Mouse (Mus musculus) CH12.LX (cell line): ENCODE data around the gene Gm42669. TPM values are rescaled to one million over a fixed set of nuclear protein-coding genes. Genes with fewer than 3 reads are reported as not detected.

ENCODE experiments used
- DNase-seq: peaks from one replicate; pipeline ENCODE4 v3.0.0-alpha.2; 2013; ENCODE audit errors: extremely low read depth
- H3K27ac ChIP-seq: 2 replicates; pipeline ENCODE4 v1.5.1; 2012; ENCODE audit warnings: low read depth, mild to moderate bottlenecking, control low read depth, moderate library complexity; ENCODE audit not compliant: insufficient read depth
- H3K27me3 ChIP-seq: replicated peaks from 2 replicates; pipeline ENCODE3; 2012; ENCODE audit warnings: inconsistent platforms
- H3K36me3 ChIP-seq, 2 experiments: replicated peaks in 1 of 2; 2 replicates each; pipeline versions ENCODE3 to v1.6.1; 2012; ENCODE audit warnings: inconsistent platforms in 1 of 2, low read length in 1 of 2, mild to moderate bottlenecking in 1 of 2, mixed read lengths in 1 of 2, moderate library complexity in 1 of 2; ENCODE audit not compliant: control insufficient read depth in 1 of 2, insufficient read depth in 1 of 2
- H3K4me1 ChIP-seq, 2 experiments: 2 replicates each; pipeline ENCODE4 v1.6.1; 2012; ENCODE audit warnings: inconsistent platforms in 1 of 2, moderate library complexity in 1 of 2; ENCODE audit not compliant: insufficient read depth in 2 of 2, control insufficient read depth in 1 of 2
- H3K4me2 ChIP-seq: 2 replicates; pipeline ENCODE4 v1.6.1; 2012; ENCODE audit warnings: low read depth, mild to moderate bottlenecking, control low read depth; ENCODE audit not compliant: poor library complexity, insufficient read depth, severe bottlenecking
- H3K4me3 ChIP-seq, 3 experiments: fragments of 150-350 bp in 1 of 3; sonication (generic) in 1 of 3; replicated peaks in 1 of 3; 2 replicates each; pipeline versions ENCODE3 to v1.5.1; 2011 to 2012; ENCODE audit warnings: low read depth in 2 of 3, low read length in 2 of 3, mild to moderate bottlenecking in 2 of 3, moderate library complexity in 2 of 3, control low read depth in 1 of 3, improper control_type of control experiment in 1 of 3, inconsistent platforms in 1 of 3, mixed read lengths in 1 of 3; ENCODE audit not compliant: poor library complexity in 1 of 3
- H3K79me2 ChIP-seq: replicated peaks from 2 replicates; pipeline ENCODE4 v1.6.1; 2012; ENCODE audit warnings: mild to moderate bottlenecking, moderate library complexity; ENCODE audit not compliant: control insufficient read depth, poor library complexity, insufficient read depth, severe bottlenecking; ENCODE audit errors: extremely low read depth
- H3K9ac ChIP-seq: 2 replicates; pipeline ENCODE4 v1.6.1; 2012; ENCODE audit warnings: low read depth, mild to moderate bottlenecking, control low read depth, moderate library complexity; ENCODE audit not compliant: insufficient read depth
- H3K9me3 ChIP-seq: replicated peaks from 2 replicates; pipeline ENCODE3; 2012; ENCODE audit warnings: low read length, inconsistent platforms, mixed read lengths
- BHLHE40 ChIP-seq: IDR thresholded peaks from 2 replicates; pipeline ENCODE4 v1.6.1; 2011; ENCODE audit warnings: mild to moderate bottlenecking, low read depth, low read length, improper control_type of control experiment
- CHD1 ChIP-seq: IDR thresholded peaks from 2 replicates; pipeline ENCODE4 v1.6.1; 2012; ENCODE audit warnings: low read depth, low read length, improper control_type of control experiment, inconsistent platforms
- CHD2 ChIP-seq: IDR thresholded peaks from 2 replicates; pipeline ENCODE4 v1.6.1; 2011; ENCODE audit warnings: low read length, improper control_type of control experiment
- CTCF ChIP-seq, 2 experiments: IDR thresholded peaks in 1 of 2; conservative IDR thresholded peaks in 1 of 2; 2 replicates each; pipeline ENCODE4 v1.5.1; 2011 to 2012; ENCODE audit warnings: low read depth in 2 of 2, low read length in 2 of 2, improper control_type of control experiment in 1 of 2, inconsistent platforms in 1 of 2, mild to moderate bottlenecking in 1 of 2, moderate library complexity in 1 of 2
- ELF1 ChIP-seq: IDR thresholded peaks from 2 replicates; pipeline ENCODE4 v1.6.1; 2014; ENCODE audit warnings: low read depth, mild to moderate bottlenecking, inconsistent platforms, low read length, improper control_type of control experiment
- ETS1 ChIP-seq: conservative IDR thresholded peaks from 2 replicates; pipeline ENCODE4 v1.6.1; 2012; ENCODE audit warnings: low read depth, mild to moderate bottlenecking, inconsistent platforms, low read length, improper control_type of control experiment, moderate library complexity
- GABPA ChIP-seq: IDR thresholded peaks from 2 replicates; pipeline ENCODE4 v1.6.1; 2012; ENCODE audit warnings: low read depth, low read length, improper control_type of control experiment, inconsistent platforms; ENCODE audit not compliant: insufficient replicate concordance
- HCFC1 ChIP-seq: IDR thresholded peaks from 2 replicates; pipeline ENCODE4 v1.6.1; 2012; ENCODE audit warnings: low read depth, mild to moderate bottlenecking, inconsistent platforms, low read length, improper control_type of control experiment
- IRF4 ChIP-seq: IDR thresholded peaks from 2 replicates; pipeline ENCODE4 v1.6.1; 2014; ENCODE audit warnings: low read depth, mild to moderate bottlenecking, inconsistent platforms, low read length, improper control_type of control experiment
- JUN ChIP-seq: IDR thresholded peaks from 2 replicates; pipeline ENCODE4 v1.6.1; 2011; ENCODE audit warnings: low read depth, mild to moderate bottlenecking, low read length, improper control_type of control experiment, moderate library complexity; ENCODE audit not compliant: insufficient read depth
- JUND ChIP-seq: conservative IDR thresholded peaks from 2 replicates; pipeline ENCODE4 v1.6.1; 2011; ENCODE audit warnings: low read depth, low read length, improper control_type of control experiment
- MAFK ChIP-seq: IDR thresholded peaks from 2 replicates; pipeline ENCODE4 v1.6.1; 2011; ENCODE audit warnings: low read length, improper control_type of control experiment; ENCODE audit not compliant: insufficient replicate concordance
- MAZ ChIP-seq: IDR thresholded peaks from 2 replicates; pipeline ENCODE4 v1.6.1; 2012; ENCODE audit warnings: low read depth, mild to moderate bottlenecking, inconsistent platforms, low read length, improper control_type of control experiment, moderate library complexity
- MEF2A ChIP-seq: IDR thresholded peaks from 2 replicates; pipeline ENCODE4 v1.6.1; 2014; ENCODE audit warnings: low read depth, mild to moderate bottlenecking, inconsistent platforms, low read length, improper control_type of control experiment, borderline replicate concordance
- NRF1 ChIP-seq: IDR thresholded peaks from 2 replicates; pipeline ENCODE4 v1.6.1; 2014; ENCODE audit warnings: low read depth, mild to moderate bottlenecking, inconsistent platforms, low read length, improper control_type of control experiment, moderate library complexity
- POLR2A ChIP-seq: IDR thresholded peaks from 2 replicates; pipeline ENCODE4 v1.6.1; 2011; ENCODE audit warnings: low read depth, mild to moderate bottlenecking, improper control_type of control experiment, low read length
- POLR2AphosphoS2 ChIP-seq: IDR thresholded peaks from 2 replicates; pipeline ENCODE4 v1.6.1; 2011; ENCODE audit warnings: low read depth, low read length, improper control_type of control experiment
- RAD21 ChIP-seq: IDR thresholded peaks from 2 replicates; pipeline ENCODE4 v1.6.1; 2011; ENCODE audit warnings: low read depth, mild to moderate bottlenecking, low read length, improper control_type of control experiment, moderate library complexity
- RCOR1 ChIP-seq: conservative IDR thresholded peaks from 2 replicates; pipeline ENCODE4 v1.6.1; 2012; ENCODE audit warnings: low read depth, mild to moderate bottlenecking, inconsistent platforms, low read length, improper control_type of control experiment
- TBP ChIP-seq: conservative IDR thresholded peaks from 2 replicates; pipeline ENCODE4 v1.6.1; 2011; ENCODE audit warnings: low read depth, low read length, improper control_type of control experiment
- TCF12 ChIP-seq: IDR thresholded peaks from 2 replicates; pipeline ENCODE4 v1.6.1; 2014; ENCODE audit warnings: low read depth, mild to moderate bottlenecking, inconsistent platforms, low read length, improper control_type of control experiment
- USF1 ChIP-seq: IDR thresholded peaks from 2 replicates; pipeline ENCODE4 v1.6.1; 2014; ENCODE audit warnings: low read depth, mild to moderate bottlenecking, inconsistent platforms, low read length, improper control_type of control experiment
- USF2 ChIP-seq: conservative IDR thresholded peaks from 2 replicates; pipeline ENCODE4 v1.6.1; 2011; ENCODE audit warnings: low read depth, low read length, improper control_type of control experiment
- ZC3H11A ChIP-seq: IDR thresholded peaks from 2 replicates; pipeline ENCODE4 v1.6.1; 2012; ENCODE audit warnings: low read depth, mild to moderate bottlenecking, inconsistent platforms, low read length, improper control_type of control experiment
- ZKSCAN1 ChIP-seq: IDR thresholded peaks from 2 replicates; pipeline ENCODE4 v1.6.1; 2012; ENCODE audit warnings: low read depth, inconsistent platforms, low read length, improper control_type of control experiment, borderline replicate concordance
- ZMIZ1 ChIP-seq: IDR thresholded peaks from 2 replicates; pipeline ENCODE4 v1.6.1; 2012; ENCODE audit warnings: low read depth, mild to moderate bottlenecking, inconsistent platforms, low read length, improper control_type of control experiment
- dilution Hi-C: fragments of 300-500 bp; cut with MboI; formaldehyde crosslinking; loops from 2 replicates; pipeline ENCODE4 v1.14.3; 2020; ENCODE audit warnings: low sequenced_read_pairs; ENCODE audit not compliant: extremely low pct_unique_long_range_greater_than_20kb, extremely low pct_ligation_motif_present
- in situ Hi-C: fragments of 300-500 bp; cut with MboI; formaldehyde crosslinking; loops from 3 replicates; pipeline ENCODE4 v1.14.3; 2019; ENCODE audit warnings: low sequenced_read_pairs, low pct_ligation_motif_present, low pct_unique_long_range_greater_than_20kb, mixed read lengths
- polyA plus RNA-seq: library from polyadenylated mRNA; unstranded; fragments of >175 nt; gene quantifications from 2 replicates; pipeline ENCODE4 v1.2.1, GENCODE M21; 2012; ENCODE audit warnings: low read depth; ENCODE audit not compliant: insufficient read length
- total RNA-seq, 2 experiments: library from RNA; depleted of rRNA; stranded (reverse); fragments of 300-350 nt in 1 of 2; fragments of >200 nt in 1 of 2; gene quantifications; 2 replicates each; pipeline ENCODE4 v1.2.3; 2012 to 2014

Gene Gm42669
- total and polyA plus RNA-seq, 3 experiments, result 0.17 to 1.0 TPM; not detected in 1

DNA sequence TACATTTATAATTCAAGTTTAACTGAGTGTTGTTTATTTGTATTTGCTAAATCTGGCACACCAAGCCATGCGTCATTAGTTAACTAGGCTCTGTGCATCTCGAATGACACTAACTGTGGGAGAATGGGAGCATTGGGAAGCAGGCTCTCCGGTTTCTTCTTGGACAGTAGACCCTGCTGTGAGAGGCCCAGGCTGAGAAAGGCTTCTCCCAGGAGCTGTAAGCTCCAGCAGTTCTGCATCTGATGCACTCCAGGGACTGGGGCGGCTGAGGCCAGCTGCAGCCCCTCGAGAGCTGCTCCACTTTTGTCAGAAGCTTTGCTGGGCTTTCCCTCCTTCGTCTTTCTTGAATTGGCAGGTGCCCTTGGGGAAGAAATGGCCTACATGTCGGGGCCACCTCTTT lies 34.3 kb downstream of the Gm42669 start:
- peak; percentile 25 for DNase-seq
- Histone ChIP-seq H3K36me3 (peaks cover 0 to under 1% of the 10 kb centered on the region in 2 experiments), H3K4me1 (peaks cover 4 to 25% of the 10 kb centered on the region in 2 experiments; a peak in 3 of 4 replicates), H3K4me2 (no peak overlapping the region; the same call in 1 of the 2 replicates), H3K4me3 (no peak overlapping the region), H3K9ac (no peak overlapping the region), H3K79me2 (no peaks in the 10 kb centered on the region), H3K27me3 (no peaks in the 10 kb centered on the region), H3K27ac (no peak overlapping the region), H3K9me3 (no peaks in the 10 kb centered on the region)
- TF ChIP-seq MAFK, result no peak
- no peak for TF ChIP-seq TBP
- no peak for TF ChIP-seq HCFC1
- no peak for TF ChIP-seq ETS1
- no peak for TF ChIP-seq POLR2A
- TF ChIP-seq USF1, result no peak
- TF ChIP-seq GABPA, result no peak
- TF ChIP-seq ELF1, result no peak
- TF ChIP-seq NRF1, result no peak
- no peak for TF ChIP-seq JUN
- no peak for TF ChIP-seq ZC3H11A
- TF ChIP-seq MEF2A, result no peak
- TF ChIP-seq TCF12, result no peak
- no peak for TF ChIP-seq RAD21
- no peak for TF ChIP-seq IRF4
- no peak for TF ChIP-seq ZMIZ1
- no peak for TF ChIP-seq CHD1
- no peak for TF ChIP-seq RCOR1
- TF ChIP-seq JUND, result no peak
- in situ Hi-C loops (no loop called here), dilution Hi-C loops (no loop called here)

DNA sequence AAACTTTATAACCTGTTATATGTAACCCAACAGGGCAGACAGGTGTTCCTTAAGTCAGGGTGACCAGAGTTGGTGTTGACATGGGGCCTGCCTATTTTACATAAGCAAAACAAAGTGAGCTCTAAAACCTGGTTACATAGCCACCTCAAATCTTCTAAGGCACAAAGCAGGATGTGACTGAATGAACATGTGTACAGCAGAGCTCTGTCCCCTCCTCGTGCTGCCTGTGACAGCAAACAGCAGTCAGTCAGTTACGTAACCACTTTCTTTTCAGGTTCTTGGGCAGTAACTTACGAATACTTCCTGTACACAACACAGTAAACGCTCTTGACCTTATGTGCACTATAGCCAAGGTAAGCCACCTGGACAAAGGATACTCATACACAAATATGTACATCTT lies 38.5 kb downstream of the Gm42669 start:
- Histone ChIP-seq H3K27me3 (no peaks in the 10 kb centered on the region), H3K9ac (no peak overlapping the region), H3K27ac (no peak overlapping the region), H3K36me3 (peaks cover 13 to 31% of the 10 kb centered on the region in 2 experiments), H3K4me1 (peaks cover 4 to 22% of the 10 kb centered on the region in 2 experiments; a peak in 3 of 4 replicates), H3K9me3 (no peaks in the 10 kb centered on the region), H3K4me2 (no peak overlapping the region), H3K4me3 (no peak overlapping the region), H3K79me2 (no peaks in the 10 kb centered on the region)
- no peak for DNase-seq
- dilution Hi-C loops (no loop called here), in situ Hi-C loops (no loop called here)
- TF ChIP-seq ZC3H11A (no peak), JUND (no peak), POLR2A (no peak), JUN (no peak), MAZ (no peak), ETS1 (no peak), CHD2 (no peak), ZKSCAN1 (no peak), IRF4 (no peak), RCOR1 (no peak), GABPA (no peak), BHLHE40 (no peak), NRF1 (no peak), CHD1 (no peak), MAFK (no peak), USF2 (no peak), POLR2AphosphoS2 (no peak), CTCF (conservative IDR thresholded peaks at IDR 0.05 in 1 of 2, IDR thresholded peaks at IDR 0.05 in 1 of 2; ENCODE audit: low read depth in 2 of 2, low read length in 2 of 2) (no peak)
